Mouse (Mus musculus) retina, adult 2 months (tissue): ENCODE data around the gene Cdc42bpg.

Experiments used
- DNase-seq: peaks from one replicate; pipeline ENCODE4 v3.0.0-alpha.2; 2012; ENCODE audit warnings: low read depth, low spot score

Gene Cdc42bpg

DNA sequence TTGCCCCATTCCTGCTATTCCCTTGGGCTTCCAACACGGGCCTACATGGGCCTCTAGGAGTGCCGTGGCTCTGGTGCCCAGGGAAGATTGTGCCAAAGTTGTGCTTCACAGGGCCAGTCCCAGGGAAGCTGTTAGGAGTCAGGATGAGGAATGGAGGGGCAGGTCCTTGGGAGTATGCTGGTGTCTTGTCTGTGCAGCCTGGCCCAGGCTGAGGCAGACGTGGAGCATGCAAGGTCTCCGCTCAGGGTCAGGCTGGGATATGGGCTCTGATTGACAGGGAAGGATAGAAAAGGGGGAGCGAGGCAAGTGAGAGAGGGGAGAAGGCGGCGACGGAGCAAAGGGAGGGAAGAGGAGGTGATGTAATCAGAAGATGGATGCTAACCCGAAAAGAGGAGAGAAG, 18.5 kb downstream of the Cdc42bpg start:
- DNase-seq: no peak

DNA sequence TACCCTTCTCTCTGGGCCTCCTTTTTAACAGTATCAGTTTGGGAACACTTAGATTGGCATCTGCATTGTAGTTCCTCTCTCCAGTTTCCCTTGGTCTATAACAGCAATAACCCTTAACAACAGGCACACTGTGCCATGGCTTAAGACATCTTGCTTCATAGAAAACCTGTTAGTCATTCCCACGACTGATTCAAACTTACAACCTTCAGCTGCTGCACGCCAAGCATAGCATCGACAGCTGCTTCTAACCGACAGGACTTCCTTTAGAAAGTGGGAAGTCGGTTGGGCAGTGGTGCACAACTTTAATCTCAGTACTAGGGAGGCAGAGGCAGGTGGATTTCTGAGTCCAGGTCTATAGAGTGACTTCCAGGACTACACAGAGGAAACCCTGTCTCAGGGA, 24.9 kb downstream of the Cdc42bpg start:
- no peak for DNase-seq

DNA sequence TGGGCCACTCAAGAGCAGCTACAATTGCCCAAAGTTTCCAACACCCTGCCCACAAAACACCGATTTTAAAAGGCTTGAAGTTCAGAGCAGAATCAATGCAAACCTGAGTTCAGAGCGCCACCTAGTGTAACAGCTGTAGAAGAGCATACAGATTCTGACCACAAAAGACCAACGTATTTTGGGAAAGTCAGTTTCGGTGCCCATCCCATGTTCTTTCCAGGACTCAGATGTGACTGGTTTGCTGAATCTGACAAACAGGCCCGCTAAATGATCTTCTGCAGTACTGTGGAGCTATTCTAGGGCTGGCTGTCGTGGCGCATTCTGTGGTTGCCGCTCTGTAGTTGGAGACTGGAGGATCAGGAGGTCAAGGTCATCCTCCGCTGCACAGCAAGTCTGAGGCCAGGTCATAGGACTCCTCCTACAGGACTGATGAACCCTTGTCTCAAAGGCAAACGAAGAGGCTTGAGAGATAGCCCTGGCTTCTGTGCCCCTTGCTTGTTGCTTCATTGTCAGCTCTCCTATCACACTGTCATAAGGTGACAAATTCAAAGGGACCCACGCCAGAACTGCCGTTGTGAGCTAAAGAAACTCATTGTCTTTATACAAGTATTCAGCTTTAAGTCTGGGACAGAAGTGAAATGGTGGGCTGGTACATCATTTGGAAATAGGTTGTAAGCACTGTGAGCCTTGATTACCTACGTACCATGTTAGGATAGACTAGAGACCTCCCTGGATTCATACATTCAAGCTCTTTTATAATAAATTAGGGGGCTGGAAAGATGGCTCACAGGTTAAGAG, 25.7 kb downstream of the Cdc42bpg start:
- DNase-seq: peak; percentile 34

DNA sequence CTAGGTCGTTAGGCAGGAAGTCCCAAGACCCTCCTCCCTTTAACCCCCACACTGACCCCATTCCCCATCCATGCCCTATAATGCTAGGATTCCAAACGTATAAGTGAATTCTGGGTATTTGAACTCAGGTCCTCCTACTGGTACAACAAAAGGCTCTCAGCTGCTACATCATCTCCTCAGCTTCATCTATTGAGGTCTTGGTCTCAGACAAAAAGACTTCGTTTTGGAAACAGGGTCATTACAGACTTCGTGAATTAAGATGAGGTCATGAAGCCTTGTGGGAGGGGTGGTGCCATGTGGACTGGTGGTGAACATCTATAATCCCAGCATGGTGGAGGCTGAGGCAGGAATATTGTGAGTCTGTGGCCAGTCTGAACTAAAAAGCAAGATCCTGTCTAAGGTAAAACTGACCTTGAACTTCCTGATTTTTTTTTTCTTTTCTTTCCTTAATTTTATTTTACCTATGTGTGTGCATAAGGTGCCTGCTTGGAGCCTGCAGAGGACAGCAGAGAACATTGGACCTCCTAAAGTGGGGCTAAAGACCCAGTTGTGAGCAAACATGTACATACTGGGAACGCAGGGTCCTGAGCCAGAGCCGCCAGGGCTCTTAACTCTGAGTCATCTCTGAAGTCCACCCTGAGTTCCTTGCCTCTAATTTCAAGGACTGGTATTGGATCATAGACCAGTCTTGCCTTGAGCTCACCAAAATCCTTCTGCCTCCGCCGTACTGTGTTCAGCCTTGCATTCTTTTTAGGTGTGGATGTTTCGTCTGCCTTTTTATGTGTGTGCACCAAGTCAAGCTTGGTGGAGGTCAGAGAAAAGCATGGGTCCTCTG, 27.7 kb downstream of the Cdc42bpg start:
- DNase-seq: no peak

DNA sequence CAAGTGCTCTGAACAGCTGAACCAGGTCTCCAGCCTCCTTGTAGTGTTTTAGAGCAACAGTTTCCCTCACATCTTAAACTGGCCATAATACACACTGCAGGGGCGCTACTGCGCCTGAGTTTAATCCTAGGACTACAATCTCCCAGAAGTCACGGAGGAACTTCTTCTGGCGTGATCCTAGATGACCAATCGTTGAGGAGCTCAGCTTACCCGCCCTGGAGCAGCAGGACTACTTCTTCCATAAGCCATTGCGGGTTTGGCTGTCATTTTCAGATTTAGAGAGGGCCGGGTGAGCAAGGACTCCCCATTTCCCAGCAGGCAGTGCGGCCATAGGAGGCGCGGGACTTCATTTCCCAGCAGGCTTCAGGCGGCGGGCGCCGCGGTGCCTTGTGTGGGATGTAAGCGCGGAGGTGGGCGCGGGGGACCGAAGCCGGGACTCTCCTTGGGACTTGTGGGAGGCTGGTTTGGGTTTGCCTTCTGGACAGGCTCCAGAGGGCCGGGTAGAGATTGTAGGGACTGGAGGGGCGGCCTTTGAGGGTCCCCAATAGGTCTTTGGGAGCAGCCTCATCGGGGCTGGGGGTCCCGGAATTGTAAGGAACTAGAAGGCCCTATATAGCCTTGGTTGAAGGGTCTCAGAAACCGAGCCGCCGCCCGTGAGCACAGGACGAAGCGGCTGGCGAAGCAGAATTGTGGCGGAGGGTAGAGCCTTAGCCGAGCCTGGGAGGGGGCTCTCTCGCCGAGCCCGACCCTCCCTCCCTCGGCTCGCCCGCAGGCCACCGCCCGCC, 28.6 kb downstream of the Cdc42bpg start, which contains the start of gene Men1:
TSS of gene Men1 (plus strand) at position 307 of the 785 bp plus-strand sequence.
- peak; percentile 93 for DNase-seq

DNA sequence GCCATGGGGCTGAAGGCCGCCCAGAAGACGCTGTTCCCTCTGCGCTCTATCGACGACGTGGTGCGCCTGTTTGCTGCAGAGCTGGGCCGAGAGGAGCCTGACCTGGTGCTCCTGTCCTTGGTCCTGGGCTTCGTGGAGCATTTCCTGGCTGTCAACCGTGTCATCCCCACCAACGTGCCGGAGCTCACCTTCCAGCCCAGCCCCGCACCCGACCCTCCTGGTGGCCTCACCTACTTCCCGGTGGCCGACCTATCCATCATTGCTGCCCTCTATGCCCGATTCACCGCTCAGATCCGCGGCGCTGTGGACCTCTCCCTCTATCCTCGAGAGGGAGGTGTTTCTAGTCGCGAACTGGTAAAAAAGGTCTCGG, 29.2 kb downstream of the Cdc42bpg start:
- no peak for DNase-seq

DNA sequence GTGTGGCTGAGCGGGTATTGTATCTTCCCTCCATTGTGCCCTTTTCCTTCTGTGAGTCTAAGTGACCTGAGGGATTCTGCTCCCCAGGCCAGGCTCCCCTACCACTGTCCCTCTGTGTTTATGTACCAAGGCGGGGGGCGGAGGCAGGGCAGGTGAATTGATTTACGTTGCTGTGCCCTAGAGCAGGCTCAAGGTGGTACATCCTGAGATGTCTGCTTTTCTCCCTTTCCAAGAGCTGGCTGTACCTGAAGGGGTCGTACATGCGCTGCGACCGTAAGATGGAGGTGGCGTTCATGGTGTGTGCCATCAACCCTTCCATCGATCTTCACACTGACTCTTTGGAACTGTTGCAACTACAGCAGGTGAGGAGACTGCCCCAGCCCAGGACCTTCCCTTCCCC, 30.7 kb downstream of the Cdc42bpg start:
- DNase-seq: no peak

DNA sequence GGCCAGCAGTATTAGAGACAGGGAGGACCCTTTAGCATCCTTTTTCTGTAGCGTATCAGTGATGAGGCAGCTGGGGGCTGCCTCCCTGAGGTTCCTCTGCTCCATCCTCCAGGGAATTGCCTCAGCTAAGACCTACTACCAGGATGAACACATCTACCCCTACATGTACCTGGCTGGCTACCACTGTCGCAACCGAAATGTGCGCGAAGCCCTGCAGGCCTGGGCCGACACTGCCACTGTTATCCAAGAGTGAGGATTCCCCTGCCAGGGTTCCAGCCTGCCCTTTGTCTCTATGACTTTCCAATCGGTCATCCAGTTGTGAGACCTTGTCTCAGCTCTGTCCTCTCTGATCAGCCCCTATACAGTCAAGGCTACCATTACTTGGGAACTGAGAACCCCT, 31.9 kb downstream of the Cdc42bpg start:
- no peak for DNase-seq

DNA sequence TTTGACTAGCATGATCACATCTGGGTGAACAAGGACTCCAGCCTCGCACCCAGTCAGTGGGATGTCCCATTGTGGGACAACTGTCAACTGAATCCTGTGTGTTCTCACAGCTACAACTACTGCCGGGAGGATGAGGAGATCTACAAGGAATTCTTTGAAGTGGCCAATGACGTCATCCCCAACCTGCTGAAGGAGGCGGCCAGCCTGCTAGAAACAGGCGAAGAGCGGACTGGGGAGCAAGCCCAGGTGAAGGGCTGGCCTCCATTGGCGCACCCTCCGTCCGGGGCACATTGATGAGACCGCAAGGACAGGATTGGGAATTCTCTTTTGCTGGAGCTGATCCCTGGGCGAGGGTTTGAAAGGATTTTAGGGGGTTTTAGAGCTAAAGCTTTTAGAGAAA, 32.5 kb downstream of the Cdc42bpg start:
- DNase-seq: no peak

DNA sequence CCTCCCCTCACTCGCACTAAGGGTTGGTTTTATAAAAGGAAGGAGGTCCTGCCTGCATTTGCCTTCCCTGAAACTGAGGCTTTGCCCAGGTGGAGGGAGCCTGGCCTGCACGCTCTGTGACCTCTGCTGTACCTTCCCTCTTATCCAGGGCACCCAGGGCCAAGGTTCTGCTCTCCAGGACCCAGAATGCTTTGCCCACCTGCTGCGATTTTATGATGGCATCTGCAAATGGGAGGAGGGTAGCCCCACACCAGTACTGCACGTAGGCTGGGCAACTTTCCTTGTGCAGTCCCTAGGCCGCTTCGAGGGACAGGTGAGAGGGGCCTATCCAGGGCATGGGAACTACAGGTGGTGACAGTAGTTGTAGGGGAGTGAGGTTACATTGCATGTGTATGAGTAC, 32.9 kb downstream of the Cdc42bpg start:
- DNase-seq: no peak

DNA sequence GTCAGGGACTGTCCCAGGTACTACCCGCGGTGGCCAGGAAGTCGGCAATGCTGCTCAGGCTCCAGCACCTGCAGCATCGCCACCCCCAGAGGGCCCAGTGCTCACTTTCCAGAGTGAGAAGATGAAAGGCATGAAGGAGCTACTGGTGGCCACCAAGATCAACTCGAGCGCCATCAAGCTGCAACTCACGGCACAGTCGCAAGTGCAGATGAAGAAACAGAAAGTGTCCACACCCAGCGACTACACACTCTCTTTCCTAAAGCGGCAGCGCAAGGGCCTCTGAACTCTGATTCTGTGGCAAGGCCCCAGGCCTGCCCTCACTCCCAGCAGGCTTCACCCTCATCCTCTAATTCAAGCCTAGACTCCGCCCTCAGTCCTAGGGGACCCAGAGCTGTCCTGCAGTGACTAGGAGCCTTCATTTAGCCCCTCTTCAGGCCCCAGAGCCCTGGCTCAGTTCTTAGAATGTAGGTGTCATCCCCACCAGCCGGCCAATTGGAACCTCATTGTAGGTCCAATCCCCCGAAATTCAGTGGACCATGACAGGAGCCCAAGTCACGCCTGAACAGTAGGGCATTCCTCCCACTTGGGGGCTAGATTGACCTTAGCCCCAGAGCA, 33.7 kb downstream of the Cdc42bpg start:
- DNase-seq: no peak

DNA sequence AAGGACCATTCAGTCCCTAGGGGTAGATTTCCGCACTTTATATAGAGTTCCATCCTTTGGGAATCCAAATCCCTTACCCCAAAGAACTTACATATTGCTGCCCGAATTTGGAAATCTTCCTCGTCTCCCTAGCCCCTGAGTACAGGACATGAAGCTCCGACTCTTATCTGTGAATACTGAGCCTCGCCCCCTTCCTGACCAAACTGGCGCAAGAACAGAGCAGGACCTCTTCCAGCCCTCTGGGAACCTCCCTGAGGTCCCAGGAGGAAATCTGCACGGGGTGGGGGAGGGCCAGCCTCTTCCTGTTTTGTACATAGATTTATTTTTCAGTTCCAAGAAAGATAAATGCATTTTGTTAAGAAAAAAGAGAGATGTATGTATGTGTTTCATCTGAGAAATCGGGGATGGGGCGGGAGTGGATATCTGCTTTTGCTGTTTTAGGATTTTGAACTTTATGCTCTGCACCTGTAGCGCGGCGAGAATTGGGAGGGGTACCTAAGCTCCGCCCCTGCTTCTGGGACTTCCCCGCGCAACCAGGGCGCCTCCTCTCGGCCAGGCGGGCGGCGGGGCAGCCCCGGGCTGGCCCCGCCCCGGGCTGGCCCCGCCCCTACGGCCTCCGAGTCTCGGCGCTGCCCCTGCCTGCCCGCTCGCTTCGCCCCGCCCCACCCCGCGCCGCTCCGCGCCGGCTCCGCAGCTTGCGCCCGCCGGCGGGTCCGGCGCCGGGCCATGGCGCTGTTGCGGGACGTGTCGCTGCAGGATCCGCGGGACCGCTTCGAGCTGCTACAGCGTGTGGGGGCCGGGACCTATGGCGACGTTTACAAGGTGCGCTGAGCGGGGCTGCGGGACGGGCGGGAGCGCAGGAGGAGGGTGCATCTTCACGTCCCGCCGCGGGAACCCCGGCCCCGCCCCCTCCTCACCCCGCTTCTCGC, 34.5 kb downstream of the Cdc42bpg start, which contains the start of gene Map4k2:
TSS of gene Map4k2 (plus strand) at position 612 of the 929 bp plus-strand sequence.
- DNase-seq: peak; percentile 56

DNA sequence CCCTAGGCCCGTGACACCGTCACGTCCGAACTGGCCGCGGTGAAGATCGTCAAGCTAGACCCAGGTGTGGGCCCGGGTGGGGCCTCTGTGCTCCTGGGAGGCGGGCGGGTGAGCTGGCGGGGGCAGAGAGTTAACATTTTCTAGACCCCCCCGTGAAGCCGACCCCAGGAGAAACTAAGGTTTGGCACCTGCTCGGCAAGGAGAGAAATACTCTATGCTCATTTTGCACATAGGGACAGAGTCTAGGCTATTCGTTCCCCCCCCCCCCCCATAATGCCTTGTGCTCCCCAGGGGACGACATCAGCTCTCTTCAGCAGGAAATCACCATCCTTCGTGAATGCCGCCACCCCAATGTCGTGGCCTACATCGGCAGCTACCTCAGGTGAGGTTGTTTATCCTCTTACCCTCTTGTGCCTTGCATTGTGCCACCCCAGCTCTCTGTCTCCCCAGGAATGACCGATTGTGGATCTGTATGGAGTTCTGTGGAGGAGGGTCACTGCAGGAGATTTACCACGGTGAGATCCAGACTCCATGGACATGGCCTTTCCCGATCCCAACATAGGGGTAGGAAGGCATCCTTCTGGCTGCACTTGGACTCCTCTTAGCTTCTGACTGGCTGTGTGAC, 35.3 kb downstream of the Cdc42bpg start:
- no peak for DNase-seq

DNA sequence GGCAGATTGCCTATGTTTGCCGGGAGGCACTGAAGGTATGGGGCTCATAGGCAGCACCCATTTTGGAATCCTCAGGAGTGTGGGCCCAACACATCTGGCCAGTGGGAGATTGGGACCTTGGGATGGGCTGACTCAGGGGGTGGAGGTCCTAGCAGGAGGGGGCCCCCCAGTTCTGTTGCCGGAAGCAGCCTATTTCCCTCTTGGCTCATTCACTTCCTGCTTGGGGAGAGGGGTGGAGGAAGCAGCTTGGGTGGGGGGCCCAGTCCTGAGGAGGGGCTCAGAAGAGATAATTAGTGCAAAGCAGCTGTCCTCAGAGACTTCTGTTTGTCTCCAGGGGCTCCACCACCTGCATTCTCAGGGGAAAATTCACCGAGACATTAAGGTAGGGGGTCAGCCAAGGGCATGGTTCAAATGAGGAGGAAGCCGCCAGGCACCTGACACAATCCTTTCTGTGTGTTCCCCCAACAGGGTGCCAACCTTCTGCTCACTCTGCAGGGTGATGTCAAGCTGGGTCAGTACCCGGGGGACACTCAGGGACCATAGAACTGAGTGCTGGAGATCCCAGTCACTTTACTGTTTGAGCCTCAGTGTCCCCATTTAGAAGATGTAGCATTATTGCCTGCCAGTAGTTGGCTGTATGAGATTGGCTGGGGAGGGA, 36.1 kb downstream of the Cdc42bpg start:
- no peak for DNase-seq

DNA sequence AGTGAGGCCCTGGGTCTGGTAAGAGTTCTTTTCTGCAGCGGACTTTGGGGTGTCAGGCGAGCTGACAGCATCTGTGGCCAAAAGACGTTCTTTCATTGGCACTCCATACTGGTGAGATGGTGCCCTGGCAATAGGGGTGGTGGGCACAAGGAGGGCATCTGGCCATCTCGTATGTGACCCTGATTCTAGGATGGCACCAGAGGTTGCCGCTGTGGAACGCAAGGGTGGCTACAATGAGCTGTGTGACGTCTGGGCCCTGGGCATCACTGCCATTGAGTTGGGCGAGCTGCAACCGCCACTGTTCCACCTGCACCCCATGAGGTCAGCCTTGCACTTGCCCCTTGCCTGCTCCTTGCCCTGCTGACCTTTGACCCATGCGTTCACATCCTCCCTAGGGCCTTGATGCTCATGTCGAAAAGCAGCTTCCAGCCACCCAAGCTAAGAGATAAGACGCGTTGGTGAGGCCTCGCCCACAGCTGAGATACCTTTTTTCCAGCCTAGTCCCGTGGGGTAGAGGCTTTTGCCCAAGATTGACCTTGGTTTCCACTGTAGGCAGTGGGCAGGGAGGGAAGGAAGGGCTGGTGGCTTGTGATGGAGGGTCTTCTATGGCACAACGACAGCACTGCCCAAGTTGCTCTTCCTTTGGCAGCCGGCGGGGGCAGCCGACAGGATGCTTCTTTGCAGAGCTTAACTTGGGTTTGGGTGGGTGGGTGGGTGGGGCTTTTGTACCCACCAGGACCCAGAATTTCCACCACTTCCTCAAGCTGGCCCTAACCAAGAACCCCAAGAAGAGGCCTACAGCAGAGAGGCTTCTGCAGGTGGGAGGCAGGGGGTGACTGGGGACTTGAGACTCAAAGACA, 37.0 kb downstream of the Cdc42bpg start:
- no peak for DNase-seq

DNA sequence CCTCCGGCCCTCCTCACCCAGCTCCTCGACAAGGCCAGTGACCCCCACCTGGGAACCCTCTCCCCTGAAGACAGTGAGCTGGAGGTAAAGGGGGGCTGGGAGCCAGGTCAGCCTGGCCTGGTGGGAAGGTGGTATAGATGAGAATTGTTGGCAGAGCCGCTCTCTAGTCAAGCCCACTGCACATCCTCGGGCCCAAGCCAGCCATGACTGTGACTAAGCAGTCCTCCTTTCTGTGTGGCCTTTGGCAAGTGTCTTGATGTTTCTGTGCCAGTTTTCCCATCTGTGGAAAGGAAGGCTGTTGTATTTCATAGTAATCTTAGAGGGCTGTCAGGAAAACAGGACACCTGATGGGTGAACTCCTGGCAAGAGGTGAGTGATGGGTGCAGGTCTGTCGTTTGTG, 37.7 kb downstream of the Cdc42bpg start:
- DNase-seq: no peak

DNA sequence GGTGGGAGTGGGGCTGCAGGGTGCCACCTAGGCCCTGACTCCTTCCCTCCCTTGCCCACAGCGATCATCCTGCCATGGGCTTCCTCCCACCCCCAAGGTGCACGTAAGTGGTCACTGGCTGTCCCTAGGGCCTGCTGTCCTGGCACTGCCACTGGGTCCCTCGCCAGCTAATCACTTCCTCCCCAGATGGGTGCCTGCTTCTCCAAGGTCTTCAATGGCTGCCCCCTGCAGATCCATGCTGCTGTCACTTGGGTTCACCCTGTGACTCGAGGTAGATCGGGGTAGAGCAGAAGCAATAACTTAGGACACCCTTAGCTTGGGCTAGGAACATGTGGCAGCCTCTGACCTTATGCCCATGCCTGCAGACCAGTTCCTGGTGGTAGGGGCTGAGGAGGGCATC, 39.8 kb downstream of the Cdc42bpg start:
- no peak for DNase-seq

DNA sequence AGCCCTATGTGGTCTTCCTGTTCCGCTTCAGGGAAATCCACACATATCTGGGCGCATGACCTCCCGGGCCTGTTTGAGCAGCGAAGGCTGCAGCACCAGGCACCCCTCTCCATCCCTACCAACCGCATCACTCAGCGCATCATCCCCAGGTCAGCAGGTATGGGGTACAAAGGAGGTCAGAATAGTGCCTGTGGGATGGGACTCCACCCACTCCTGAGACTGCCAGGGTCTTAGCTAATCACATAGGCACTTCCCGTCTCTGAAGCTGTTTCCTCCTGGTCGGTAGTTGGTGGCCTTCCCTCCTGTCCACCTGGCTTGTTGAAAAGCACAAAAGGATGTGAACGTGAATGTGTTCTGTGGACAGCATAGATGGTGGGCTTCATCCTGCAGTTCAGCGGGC, 40.4 kb downstream of the Cdc42bpg start:
- no peak for DNase-seq

DNA sequence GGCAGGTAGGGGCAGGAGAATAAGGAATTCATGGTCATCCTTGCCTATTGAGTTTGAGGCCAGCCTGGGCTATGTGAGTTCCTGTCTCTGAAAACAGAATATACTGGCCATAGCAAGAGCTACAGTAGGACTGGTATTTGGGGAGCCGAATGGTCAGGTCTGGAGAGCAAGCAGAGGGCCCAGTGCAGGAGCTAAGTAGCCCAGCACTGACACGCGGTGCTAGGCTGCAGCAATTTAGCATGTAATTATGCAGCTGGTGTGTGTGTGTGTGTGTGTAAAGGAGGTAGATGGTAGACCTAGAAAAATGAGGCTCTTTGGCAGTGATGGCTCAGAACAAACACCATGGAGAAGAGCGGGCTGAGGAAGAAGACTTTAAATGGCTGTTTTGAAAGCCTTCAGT, 41.4 kb downstream of the Cdc42bpg start:
- no peak for DNase-seq
